Mouse (Mus musculus): Measurements from ENCODE around the gene Tmem39a.

DNA sequence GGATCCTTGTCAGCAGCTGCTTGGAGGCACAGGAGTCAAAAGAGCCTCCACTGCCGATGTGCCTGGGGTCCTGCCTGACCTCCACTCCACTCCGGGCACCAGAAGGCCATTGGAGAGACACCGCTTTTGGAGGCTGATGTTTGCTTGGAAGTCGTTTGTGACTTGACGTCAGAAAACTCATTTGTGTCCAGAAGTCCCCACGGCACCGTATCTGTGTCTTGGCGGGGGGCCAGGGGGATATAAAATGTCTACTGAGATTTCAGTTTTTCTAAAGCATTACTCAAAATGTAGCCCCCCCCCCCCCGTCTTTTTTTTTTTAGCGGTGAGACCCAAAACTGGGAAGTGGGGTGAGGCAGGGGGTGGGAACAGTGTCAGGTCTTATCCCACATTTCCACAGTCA, 78.6 kb downstream of the Tmem39a start:
- no peak for TF ChIP-seq CTCF (IDR thresholded peaks at IDR 0.05; ENCODE audit: borderline replicate concordance, insufficient read depth, low read length)
- no peak for TF ChIP-seq POLR2A (IDR thresholded peaks at IDR 0.05; ENCODE audit: low read depth, low read length)
